Mouse (Mus musculus) ES-E14 (cell line): Measurements from ENCODE around the gene Cdhr2. TPM values are rescaled to one million over a fixed set of nuclear protein-coding genes. Genes with fewer than 3 reads are reported as not detected.

Experiments used
- DNase-seq: peaks from one replicate; pipeline ENCODE4 v3.0.0-alpha.2; 2013; ENCODE audit warnings: low read depth, low spot score
- H3K27ac ChIP-seq: 2 replicates; pipeline ENCODE4 v1.5.1; 2012; ENCODE audit warnings: low read depth, mild to moderate bottlenecking, low read length, moderate library complexity, mixed read lengths; ENCODE audit not compliant: poor library complexity, insufficient read depth, severe bottlenecking
- H3K36me3 ChIP-seq: 2 replicates; pipeline ENCODE4 v1.6.1; 2012; ENCODE audit warnings: mild to moderate bottlenecking, low read length, moderate library complexity, mixed read lengths; ENCODE audit not compliant: control insufficient read depth, poor library complexity, insufficient read depth, severe bottlenecking
- H3K4me1 ChIP-seq, 2 experiments: fragments of 150-350 bp in 1 of 2; sonication (generic) in 1 of 2; 2 replicates each; pipeline ENCODE4 v1.6.1; 2012; ENCODE audit warnings: low read length in 2 of 2, mild to moderate bottlenecking in 1 of 2, mixed read lengths in 1 of 2; ENCODE audit not compliant: control insufficient read depth in 2 of 2, insufficient read depth in 2 of 2, poor library complexity in 1 of 2
- H3K4me3 ChIP-seq, 2 experiments: fragments of 150-350 bp in 1 of 2; sonication (generic) in 1 of 2; 2 replicates each; pipeline ENCODE4 v1.5.1; 2012; ENCODE audit warnings: low read length in 2 of 2, low read depth in 1 of 2, mild to moderate bottlenecking in 1 of 2, mixed read lengths in 1 of 2; ENCODE audit not compliant: insufficient read depth in 1 of 2, poor library complexity in 1 of 2, severe bottlenecking in 1 of 2
- H3K9ac ChIP-seq: 2 replicates; pipeline ENCODE4 v1.6.1; 2012; ENCODE audit warnings: low read depth, mild to moderate bottlenecking, low read length, mixed read lengths; ENCODE audit not compliant: poor library complexity, insufficient read depth, severe bottlenecking
- H3K9me3 ChIP-seq: fragments of 150-350 bp; sonication (generic); 2 replicates; pipeline ENCODE4 v1.6.1; 2012; ENCODE audit warnings: low read depth, mild to moderate bottlenecking, low read length; ENCODE audit not compliant: control insufficient read depth, insufficient read depth
- CHD2 ChIP-seq: IDR thresholded peaks from 2 replicates; pipeline ENCODE4 v1.6.1; 2014; ENCODE audit warnings: mild to moderate bottlenecking, low read depth, low read length, inconsistent platforms
- HCFC1 ChIP-seq: IDR thresholded peaks from 2 replicates; pipeline ENCODE4 v1.6.1; 2012; ENCODE audit warnings: low read length, inconsistent platforms, borderline replicate concordance; ENCODE audit not compliant: insufficient read depth
- MAFK ChIP-seq: IDR thresholded peaks from 2 replicates; pipeline ENCODE4 v1.6.1; 2014; ENCODE audit warnings: mild to moderate bottlenecking, low read depth, low read length, inconsistent platforms; ENCODE audit not compliant: insufficient read depth
- ZC3H11A ChIP-seq: IDR thresholded peaks from 2 replicates; pipeline ENCODE4 v1.6.1; 2012; ENCODE audit warnings: low read depth, mild to moderate bottlenecking, inconsistent platforms, low read length, borderline replicate concordance
- ZNF384 ChIP-seq: IDR thresholded peaks from 2 replicates; pipeline ENCODE4 v1.6.1; 2012; ENCODE audit warnings: low read depth, low read length, inconsistent platforms
- in situ Hi-C, 2 experiments: fragments of 600-800 bp; cut with MboI; formaldehyde crosslinking; loops; one replicate each; pipeline ENCODE4 v1.15.1; 2025; ENCODE audit warnings: low sequenced_read_pairs in 2 of 2, inconsistent platforms in 1 of 2; ENCODE audit not compliant: unreplicated experiment in 2 of 2
- total RNA-seq: library from RNA; depleted of rRNA; stranded (reverse); fragments of 300-350 nt; gene quantifications from 2 replicates; pipeline ENCODE4 v1.2.3, GENCODE M21; 2012

The Cdhr2 gene
- total RNA-seq, 1 experiment = 0.31 TPM

GRCm38 (mm10) chr13:54685174-54685573 lies 16.1 kb upstream of the Cdhr2 start:
- H3K36me3 ChIP-seq = peaks cover 53% of the 10 kb centered on the region
- H3K27ac ChIP-seq = no peak overlapping the region
- peaks cover 10 to 38% of the 10 kb centered on the region in 2 experiments for H3K4me1 ChIP-seq
- DNase-seq = no peak
- in situ Hi-C loops = no loop called here
- no peak overlapping the region for H3K4me3 ChIP-seq
- TF ChIP-seq ZNF384 (no peak), ZC3H11A (no peak), MAFK (0 out of 2 replicates have a peak, but pooled peaks have one; percentile 37)
- H3K9me3 ChIP-seq = no peaks in the 10 kb centered on the region
- no peak overlapping the region for H3K9ac ChIP-seq

- Histone ChIP-seq H3K9ac (peak overlapping the region; percentile 99), H3K9me3 (no peaks in the 10 kb centered on the region), H3K4me1 (peaks cover 10 to 33% of the 10 kb centered on the region in 2 experiments), H3K36me3 (peaks cover 41% of the 10 kb centered on the region), H3K27ac (peak overlapping the region; percentile 97), H3K4me3 (peak overlapping the region; percentile 96 to 100)
- TF ChIP-seq ZC3H11A (no peak), ZNF384 (no peak), HCFC1 (no peak), MAFK (no peak), CHD2 (no peak)
- DNase-seq = no peak
- in situ Hi-C loops = no loop called here
These were observed 14.9 kb upstream of the Cdhr2 start for GRCm38 (mm10) chr13:54686139-54687053.

GRCm38 (mm10) chr13:54687096-54687495 lies 14.2 kb upstream of the Cdhr2 start:
- no peak for DNase-seq
- TF ChIP-seq CHD2 (no peak), ZC3H11A (no peak), HCFC1 (0 out of 2 replicates have a peak, but pooled peaks have one; percentile 20), ZNF384 (no peak), MAFK (no peak)
- H3K9ac ChIP-seq = peak overlapping the region; percentile 99
- in situ Hi-C loops = no loop called here
- H3K9me3 ChIP-seq = no peaks in the 10 kb centered on the region
- peaks cover 10 to 27% of the 10 kb centered on the region in 2 experiments for H3K4me1 ChIP-seq
- H3K4me3 ChIP-seq = peak overlapping the region; percentile 96 to 100
- H3K27ac ChIP-seq = peak overlapping the region; percentile 97
- H3K36me3 ChIP-seq = peaks cover 34% of the 10 kb centered on the region

GRCm38 (mm10) chr13:54687575-54688424 lies 13.5 kb upstream of the Cdhr2 start:
- TF ChIP-seq CHD2 (no peak), MAFK (peak; percentile 46; the same call in 1 of the 2 replicates), ZNF384 (no peak), HCFC1 (peak; percentile 45; the same call in 1 of the 2 replicates), ZC3H11A (no peak)
- H3K9ac ChIP-seq = peak overlapping the region; percentile 99
- in situ Hi-C loops = no loop called here
- peak overlapping the region; percentile 96 to 100 for H3K4me3 ChIP-seq
- DNase-seq = peak; percentile 96
- H3K4me1 ChIP-seq = peaks cover 10 to 23% of the 10 kb centered on the region in 2 experiments
- peak overlapping the region; percentile 100 for H3K27ac ChIP-seq
- no peaks in the 10 kb centered on the region for H3K9me3 ChIP-seq
- H3K36me3 ChIP-seq = peaks cover 27% of the 10 kb centered on the region
